Mouse (Mus musculus) left cerebral cortex, postnatal 25 days (tissue): Measurements from ENCODE around the gene Sema4a. TPM values are rescaled to one million over a fixed set of nuclear protein-coding genes. Genes with fewer than 3 reads are reported as not detected.
A peak's percentile ranks its signal among the peaks of the same experiment; 100 is the strongest.
"Not testable (repeated sequence)": the region's sequence is repeated elsewhere in the genome, so short reads cannot be mapped to it uniquely, and the experiment has no call there.

Source experiments
- DNase-seq, 2 experiments: peaks; one replicate each; pipeline ENCODE4 v3.0.0; 2022; ENCODE audit warnings: low spot score in 2 of 2, mixed read lengths in 1 of 2
- intact Hi-C: fragments of 180-260 bp; cut with DNase I; formaldehyde crosslinking; loops from one replicate; pipeline ENCODE4 v1.15.1; 2025
- total RNA-seq, 2 experiments: library from RNA; stranded (reverse); gene quantifications; 2 replicates each; pipeline ENCODE4 v1.2.3; 2021

Sema4a gene
- total RNA-seq, 2 experiments from 2014 or later, result 49.2 to 57.9 TPM

DNA sequence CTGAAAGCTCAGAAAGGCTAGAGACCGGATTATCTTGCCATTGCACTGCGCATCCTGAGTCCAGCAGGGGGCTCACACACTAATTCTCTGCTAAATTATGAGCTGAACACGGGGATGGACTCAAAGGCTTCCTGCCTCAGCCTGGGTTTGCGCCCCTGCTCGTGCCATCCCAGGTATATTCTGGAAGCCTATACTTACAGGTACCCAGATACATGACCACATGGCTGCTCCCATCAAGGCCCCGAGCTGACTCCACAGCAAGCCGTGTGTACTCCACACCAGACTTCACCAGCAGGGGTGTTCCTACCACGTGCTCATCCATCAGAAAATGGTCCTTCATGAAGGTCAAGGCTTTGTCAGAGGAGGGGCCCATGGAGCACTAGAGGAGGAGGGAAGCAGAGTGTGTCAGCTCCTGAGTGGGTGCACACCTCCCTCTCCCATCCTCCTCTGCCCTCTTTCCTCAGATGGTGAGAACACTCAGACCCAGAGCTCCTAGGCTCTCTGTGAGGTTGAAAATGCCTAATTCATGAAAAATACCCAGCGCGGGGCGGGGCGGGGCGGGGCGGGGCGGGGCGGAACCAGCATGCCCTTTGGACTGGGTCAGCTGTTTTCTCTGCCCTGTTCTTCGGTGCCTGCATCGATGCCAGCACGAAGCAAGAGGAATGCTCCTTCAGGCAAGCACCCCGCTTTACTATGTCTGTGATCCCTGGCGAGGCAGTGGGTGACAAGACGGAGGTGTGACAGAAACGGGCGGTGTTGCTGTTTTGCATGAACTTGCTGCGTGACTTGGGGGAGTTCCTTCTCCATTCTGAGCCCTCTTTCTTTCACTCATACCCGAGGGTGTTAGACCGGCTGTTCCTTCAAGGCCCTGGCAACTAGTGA, 20.2 kb downstream of the Sema4a start:
- intact Hi-C loops, result loop anchor here (2.0 kb wide), 2 partner anchors 18 to 26 kb away; no protein-coding TSS in a partner anchor

DNA sequence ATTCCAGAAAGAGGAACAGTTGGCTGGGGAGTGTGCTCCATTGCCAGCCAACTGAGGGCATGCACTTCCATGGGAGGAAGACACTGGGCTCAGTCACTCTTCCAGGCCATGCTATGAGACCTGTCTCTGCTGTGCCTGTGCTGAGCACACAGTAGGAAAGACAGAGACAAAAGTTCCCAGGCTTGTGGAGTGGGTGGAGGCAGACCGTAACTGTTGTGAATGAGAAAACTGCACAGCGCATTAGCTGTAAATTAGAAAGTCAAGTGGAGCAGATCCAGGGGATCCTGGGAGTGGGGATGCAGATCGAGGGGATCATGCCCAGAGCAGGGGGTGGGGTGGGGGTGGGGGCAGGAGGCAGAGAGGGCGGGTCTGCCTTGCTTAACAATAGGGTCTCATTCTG, 21.4 kb downstream of the Sema4a start:
- intact Hi-C loops, result no loop called here
- DNase-seq, result no peak

More for the DNA sequence above, 20.2 kb downstream of the Sema4a start:
- peak in 1 of 2 experiments; percentile 83 for DNase-seq

DNA sequence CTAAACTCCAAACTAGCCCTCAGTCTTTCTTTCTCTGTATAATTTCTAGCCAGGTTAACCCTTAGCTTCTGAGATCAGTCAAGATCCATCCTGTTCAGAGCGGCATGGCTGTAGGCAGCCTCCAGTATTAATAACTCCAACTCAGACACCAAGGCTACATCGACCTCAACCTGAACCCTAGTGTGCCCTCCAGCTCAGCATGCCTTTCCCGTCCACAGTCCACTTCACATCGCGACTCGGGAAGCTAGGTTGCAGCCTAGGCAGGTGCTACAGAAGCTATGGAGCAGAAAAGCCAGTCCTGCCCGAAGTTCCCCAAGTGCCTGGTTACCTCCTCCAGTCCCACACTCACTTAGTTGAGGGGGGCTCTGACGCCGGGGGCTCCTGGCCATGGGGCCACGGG, 23.5 kb downstream of the Sema4a start:
- DNase-seq, result no peak
- intact Hi-C loops, result no loop called here

DNA sequence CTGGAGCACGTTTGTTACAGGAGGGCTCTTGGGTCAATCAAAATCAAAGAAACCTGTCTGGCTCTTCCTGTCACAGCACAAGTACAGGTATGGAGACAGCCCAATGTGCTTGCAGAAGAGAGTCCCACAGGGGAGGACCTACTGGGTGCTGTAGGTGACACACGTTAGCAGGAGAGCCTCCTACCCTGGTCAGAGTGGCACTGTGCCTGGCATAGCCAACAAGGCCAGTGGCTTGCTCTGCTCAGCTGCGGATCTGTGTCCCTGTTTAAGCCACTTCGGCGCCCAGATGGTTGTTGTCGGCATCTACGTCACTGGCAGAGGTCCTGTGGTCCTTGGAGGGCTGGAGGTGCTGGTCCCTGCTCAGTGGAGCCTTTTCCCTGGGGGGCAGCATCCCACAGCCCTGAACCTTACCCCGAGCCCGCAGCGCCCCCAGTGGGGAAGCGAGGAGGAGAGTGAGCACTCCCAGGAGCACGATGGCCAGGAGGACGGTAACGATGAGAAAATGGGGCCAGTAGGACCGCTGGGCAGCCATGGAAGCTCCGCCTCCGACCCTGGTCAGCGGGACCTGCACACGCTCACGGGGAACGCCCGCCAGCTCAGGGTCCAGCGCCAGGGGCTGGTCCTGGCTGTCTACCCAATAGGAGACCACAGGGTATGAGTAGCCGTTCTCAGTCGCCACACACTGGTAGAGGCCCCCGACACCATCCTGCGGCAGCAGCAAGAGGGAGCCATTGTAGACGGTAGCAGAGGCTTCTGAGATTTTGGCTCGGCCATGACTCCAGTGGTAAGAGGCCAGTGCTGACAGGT, 24.4 kb downstream of the Sema4a start:
- DNase-seq, result peak in 1 of 2 experiments; percentile 39
- intact Hi-C loops, result no loop called here

DNA sequence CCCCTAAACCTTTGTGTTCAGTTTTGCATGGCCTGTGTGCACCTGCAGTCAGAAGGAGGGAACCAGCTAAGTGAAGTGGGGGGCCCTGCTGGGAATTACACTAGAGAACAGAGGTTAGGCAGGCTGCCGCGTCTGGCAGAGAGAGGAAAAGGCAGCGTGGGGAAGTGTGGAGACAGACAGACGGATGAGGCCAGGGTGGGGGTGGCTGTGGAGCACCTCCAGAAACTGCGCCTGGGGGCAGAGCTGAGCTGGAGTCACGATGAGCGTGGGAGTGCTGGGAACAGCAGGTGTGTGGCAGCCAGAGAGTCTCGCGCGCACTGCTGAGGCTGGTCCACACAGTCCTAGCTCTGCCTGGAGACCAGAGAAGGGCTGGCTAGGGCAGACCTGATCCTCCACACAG, 25.5 kb downstream of the Sema4a start:
- peak; percentile 82 to 96 for DNase-seq
- intact Hi-C loops, result no loop called here

DNA sequence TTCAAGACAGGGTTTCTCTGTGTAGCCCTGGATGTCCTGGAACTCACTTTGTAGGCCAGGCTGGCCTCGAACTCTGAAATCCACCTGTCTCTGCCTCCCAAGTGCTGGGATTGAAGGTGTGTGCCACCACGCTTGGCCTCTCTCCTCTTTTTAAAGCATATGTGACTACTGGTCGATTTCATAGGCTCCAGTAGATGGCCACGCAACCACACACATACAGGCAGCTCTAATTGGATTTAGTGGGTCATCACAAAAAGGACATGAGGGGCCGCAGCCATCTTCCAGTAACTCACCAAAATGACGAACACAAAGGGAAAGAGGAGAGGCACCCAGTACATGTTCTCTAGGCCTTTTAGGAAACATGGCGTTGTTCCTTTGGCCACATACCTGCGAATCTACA, 32.3 kb downstream of the Sema4a start:
- DNase-seq, intact Hi-C loops: not testable (repeated sequence)

DNA sequence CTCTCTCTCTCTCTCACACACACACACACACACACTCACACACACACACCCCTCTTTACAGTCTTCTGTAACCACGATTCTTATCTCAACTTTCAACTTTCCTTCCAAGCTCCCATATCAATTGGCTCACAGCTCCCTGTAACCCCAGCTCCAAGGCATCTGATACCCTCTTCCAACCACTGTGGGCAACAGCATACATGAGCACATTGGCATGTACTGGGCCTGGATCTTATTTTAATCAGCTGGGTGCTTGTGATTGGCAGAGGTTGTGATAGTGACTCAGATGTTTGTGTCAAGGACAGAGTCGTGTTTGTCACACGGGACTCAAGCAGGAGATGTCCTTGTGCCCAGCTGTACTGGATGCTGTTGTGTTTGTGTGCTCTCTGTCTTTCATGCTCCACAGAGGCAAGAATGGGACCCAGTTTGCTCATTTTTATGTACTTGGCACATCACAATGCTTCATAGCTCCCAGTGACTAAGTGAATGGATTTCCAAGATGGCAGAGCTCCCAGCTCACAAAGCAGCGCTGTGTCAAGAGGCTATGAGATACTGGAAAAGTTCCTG, 33.6 kb downstream of the Sema4a start:
- intact Hi-C loops, result no loop called here
- no peak for DNase-seq

DNA sequence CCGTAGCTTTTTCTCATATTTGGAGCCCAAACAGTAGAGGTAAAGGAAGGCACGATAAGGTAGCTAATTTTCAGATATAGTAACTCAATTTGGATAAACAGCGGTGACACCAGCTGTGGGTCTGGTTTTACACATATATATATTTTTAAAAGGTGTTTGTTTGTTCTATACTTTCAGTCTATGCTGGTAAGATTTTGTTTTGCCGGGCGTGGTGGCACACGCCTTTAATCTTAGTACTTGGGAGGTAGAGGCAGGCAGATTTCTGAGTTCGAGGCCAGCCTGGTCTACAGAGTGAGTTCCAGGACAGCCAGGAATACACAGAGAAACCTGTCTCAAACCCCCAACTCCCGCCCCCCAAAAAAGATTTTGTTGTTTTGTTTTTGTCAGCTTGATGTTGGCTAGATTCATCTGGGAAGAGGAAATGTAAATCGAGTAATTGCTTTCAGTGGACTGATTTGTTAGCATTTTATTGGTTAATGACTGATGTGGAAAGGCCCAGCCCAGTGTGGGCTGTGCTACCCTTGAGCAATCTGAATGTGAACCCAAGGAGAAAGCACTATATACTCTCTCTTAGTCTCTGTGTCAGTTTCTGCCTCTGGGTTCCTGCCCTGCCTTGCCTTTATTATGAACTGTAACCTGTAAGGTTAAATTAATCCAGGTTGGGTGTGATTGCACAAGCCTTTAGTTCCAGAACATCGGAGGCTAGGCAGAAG, 35.1 kb downstream of the Sema4a start:
- DNase-seq, result no peak
- intact Hi-C loops, result no loop called here

DNA sequence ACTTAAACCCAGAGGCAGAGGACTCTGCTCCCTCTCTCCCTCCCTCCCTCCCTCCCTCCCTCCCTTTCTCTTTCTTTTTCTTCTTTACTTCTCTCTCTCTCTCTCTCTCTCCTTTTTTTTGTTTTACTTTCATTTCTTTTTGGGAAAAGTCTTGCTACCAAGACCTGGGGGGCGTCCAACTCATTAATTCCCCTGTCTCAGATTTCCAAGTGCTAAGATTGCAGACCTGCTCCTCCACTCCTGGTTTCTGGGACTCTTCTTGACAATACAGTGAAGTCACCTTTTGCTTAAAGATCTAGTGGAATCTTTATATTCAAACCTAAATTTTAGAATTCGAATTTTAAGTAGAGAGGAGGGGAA, 35.7 kb downstream of the Sema4a start:
- no peak for DNase-seq
- intact Hi-C loops, result no loop called here

DNA sequence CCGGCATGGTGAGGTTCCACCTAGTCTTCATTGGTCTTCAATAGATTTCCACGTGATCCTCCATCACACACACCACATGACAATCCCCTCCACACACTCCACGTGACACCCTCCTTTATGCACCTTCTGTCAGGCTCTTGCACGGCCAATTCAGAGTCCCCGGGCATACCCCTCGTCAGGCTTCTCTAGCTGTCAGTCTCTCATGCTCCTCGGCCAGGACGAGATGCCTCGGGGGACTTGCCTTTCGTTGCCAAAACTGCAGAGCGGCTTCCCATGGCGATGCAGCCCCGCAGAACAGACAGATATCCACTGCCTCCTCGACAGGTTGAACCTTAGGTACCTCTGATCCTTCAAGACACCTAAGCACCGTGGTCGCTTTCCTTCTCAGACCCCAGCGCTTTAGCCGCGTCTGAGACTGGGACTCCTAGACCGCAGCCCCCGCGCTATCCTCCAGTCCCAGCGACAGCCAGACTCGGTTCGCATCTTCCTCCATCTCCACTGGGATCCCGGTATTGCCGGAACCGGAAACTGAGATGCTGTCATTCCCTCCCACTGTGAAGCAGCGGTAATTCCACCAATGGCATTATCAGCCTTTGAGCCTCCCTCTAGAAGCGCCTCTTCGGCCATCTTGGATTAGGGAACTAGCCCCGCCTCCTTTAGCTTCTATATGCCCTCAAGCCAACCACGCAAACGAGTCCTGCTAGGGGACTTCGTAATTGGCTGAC, 36.2 kb downstream of the Sema4a start, which contains the start of gene Slc25a44:
TSS of gene Slc25a44 (minus strand) at position 535 of the 725 bp plus-strand sequence.
- intact Hi-C loops, result no loop called here
- peak; percentile 90 to 99 for DNase-seq

DNA sequence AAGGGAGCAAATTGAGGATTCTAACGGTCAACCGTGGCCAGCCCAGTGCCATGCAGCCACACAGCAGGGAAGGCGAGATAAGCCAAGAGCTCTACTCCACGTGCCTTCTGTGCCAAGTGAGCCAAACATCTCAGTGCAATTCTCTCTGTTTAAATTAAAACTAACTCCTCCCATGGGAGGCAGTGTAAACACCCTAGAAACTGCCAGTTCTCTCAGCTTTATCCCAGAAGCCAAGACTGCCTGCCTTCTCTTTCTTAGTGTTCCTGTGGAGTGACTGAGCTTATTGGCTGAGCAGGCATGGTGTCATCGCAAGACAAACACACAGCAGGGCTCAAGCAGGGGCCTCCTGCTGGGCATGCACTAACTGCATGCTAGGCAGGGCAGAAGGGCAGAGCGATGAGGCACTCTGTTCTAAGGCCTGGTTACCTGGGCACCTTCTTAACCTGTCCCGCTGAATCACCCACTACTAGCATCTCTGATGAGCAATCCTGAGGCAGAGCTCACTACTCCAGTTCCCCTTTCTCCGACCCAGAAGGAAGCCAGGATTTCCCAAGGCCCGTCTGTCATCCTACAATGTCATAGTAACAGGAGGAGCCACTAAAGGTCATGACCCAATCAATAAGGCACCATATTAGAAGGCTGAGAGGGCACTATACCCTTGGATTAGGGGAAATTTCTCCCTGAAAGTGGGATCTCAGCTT, 38.8 kb downstream of the Sema4a start:
- DNase-seq, result peak; percentile 36 to 68
- intact Hi-C loops, result no loop called here

DNA sequence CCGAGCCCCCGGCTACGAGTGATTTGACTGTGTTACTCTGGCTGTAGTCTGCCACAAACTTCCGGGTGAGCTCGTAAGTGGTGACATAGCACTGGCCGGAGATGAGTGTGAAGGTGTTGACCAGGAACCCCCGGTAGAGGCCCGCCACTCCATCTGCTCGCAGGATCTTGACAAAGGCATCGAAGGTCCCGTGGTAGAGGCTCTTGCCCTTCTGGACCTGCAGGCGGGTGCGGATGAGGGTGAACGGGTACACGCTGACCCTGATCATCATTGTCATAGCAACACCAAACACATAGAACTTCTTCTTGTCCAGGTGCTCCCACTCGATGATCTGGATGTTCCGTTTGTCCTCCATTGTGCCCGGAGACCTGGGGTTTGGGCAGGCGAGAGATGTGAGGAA, 40.2 kb downstream of the Sema4a start:
- intact Hi-C loops, result no loop called here
- DNase-seq, result no peak

DNA sequence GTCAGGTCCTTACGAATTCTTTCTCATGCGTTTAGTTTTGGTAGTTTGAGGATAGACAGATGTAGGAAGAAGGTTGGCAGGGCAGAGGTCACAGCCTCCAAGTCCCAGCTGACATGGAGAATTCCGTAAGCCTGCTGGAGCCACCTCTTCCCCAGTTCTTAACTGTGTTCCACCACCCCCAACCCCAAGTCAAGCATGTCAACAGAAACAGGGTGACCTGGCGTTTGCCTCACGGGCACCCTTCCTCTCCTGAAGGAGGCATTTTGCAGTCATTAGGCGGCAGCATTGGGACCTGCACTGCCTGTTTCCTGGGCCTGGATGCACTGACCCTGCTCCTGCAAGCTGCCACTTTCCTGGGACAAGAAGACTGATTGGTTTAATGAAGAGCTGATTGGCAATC, 43.0 kb downstream of the Sema4a start:
- intact Hi-C loops, result no loop called here

DNA sequence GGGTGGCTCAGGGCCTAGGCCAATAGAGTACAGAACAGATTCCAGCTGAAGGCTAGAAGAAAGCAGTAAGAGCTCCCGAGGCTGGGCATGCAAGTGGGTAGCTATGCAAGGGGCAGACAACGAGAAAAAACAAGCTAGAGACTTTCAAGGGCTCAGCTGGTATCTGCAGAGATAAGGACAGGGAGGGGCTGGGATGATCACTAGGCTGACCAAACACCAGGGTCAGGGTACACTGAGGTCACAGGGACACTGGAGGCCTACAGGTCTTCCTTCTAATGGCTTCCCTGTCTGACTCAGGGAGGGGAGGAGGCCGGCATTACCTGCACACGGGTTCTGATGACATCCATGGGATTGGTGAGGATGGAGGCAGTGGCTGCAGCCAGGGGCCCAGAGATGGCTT, 45.3 kb downstream of the Sema4a start:
- no peak for DNase-seq
- intact Hi-C loops, result no loop called here

More for the DNA sequence above, 43.0 kb downstream of the Sema4a start:
- no peak for DNase-seq

DNA sequence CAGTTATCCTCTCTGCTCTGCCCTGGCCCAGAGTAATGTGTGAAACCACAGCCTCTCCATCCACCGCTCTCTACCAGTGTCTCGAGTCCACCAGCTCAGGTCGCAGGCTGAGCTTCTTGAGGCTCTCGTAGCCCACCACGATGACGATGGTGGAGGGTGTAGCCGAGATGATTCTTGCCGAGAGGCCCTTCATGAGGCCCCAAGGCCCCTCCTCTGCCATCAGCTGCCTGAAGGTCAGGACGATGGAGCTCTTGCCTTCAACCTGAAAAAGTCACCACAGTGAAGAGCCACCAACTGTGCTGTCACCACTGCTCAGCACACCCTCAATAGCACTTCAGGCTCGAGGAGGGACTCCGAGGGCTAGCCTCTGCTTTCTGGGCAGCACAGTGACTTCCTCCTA, 48.3 kb downstream of the Sema4a start:
- intact Hi-C loops, result no loop called here
- DNase-seq, result no peak

DNA sequence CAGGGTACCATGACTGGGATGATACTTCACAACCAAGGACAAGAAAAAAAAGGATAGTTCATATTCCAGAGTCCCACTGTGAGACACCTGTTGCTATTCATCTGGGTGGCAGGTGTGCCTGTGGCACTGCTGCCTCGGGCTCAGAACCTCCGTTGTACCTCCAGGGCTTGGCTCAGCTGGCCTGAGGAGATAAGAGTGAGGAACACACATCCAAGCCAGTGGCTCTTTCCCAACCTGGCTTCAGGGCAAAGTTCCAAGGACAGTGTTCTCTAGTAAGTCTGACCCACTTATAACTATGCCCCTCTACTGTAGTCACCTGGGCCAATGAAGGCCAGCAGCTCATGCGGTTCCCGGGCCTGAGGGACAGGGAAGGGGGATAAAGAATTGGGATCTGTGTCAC, 49.3 kb downstream of the Sema4a start:
- intact Hi-C loops, result no loop called here
- no peak for DNase-seq

DNA sequence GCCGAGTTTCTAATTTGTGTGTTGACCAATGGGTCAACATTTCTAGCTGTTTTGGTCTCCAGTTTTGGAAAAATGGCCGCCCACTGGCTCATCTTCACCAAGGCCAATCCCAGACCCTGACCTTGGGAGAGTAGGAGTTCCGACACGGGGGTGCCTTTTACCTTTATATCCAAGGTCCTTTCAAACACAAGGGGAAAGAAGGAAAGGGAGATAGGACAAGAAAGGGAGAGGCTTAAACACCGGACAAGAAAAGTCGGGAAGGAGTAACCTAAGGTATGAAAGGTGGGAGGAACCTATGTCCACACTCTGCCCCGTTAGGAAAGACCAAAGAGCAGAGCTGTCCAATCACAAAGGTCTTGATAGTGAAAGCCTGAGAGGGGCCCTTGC, 50.3 kb downstream of the Sema4a start:
- DNase-seq, result no peak
- intact Hi-C loops, result no loop called here
